Mouse (Mus musculus) monocyte, adult 5-6 weeks (primary cell): ENCODE results near the gene Gm5624. TPM values are rescaled to one million over a fixed set of nuclear protein-coding genes. Genes with fewer than 3 reads are reported as not detected.
"Not testable (repeated sequence)": the region's sequence is repeated elsewhere in the genome, so short reads cannot be mapped to it uniquely, and the experiment has no call there.

ENCODE experiments used
- ATAC-seq: fragments of 153-309, 156-312 bp; replicated peaks from 2 replicates; pipeline ENCODE4 v1.8.0; 2017; ENCODE audit warnings: mild to moderate bottlenecking; ENCODE audit not compliant: low TSS enrichment, insufficient number of reproducible peaks, severe bottlenecking, poor library complexity, low FRiP score
- total RNA-seq: library from RNA; stranded (forward); fragments of 200-1000, 200-491, 200-594 nt; gene quantifications from 3 replicates; pipeline ENCODE4 v1.2.3, GENCODE M21; 2017

The Gm5624 gene
- not detected in 3 replicates for total RNA-seq

DNA sequence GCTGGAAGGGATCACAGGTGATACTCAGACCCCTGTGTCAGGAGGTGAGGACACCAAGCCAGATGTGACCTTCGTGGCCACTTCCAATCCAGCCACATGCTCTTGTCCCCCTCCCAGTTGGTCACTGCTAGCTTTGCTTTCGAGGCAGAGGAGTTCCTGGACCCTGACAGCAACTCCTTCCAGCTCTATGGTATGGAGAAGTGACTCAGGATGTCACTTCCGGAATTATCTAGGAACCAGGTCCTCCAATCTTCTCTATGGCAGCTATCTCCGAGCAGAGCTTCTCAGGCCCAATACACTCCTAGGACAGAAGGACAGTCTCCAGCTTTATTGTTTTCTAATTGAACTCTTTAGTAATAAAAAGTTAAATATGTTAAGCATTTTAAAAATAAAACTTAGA is at the start of gene Gm5624:
Gm5624 (minus strand) TSS at position 202 of the 400 bp plus-strand sequence.
- not testable (repeated sequence) for ATAC-seq

DNA sequence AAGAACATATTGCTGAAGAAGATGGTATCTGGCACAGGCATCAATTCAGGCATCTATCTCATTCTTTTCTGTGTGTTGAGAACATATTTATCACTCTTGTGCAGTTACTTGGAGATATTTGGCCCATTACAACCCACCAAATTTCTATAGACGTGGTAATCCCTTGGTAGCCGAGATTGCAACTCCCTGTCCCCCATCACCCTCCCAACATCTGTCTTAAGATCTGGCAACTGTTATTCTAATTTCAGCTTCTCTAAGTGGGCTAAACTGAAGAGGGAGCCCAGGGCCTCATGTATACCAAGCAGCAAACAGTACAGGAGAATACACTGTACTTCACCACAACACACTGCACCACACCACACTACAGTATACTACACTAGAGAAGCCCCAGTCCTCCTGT is 36.0 kb downstream of the Gm5624 start:
- not testable (repeated sequence) for ATAC-seq

DNA sequence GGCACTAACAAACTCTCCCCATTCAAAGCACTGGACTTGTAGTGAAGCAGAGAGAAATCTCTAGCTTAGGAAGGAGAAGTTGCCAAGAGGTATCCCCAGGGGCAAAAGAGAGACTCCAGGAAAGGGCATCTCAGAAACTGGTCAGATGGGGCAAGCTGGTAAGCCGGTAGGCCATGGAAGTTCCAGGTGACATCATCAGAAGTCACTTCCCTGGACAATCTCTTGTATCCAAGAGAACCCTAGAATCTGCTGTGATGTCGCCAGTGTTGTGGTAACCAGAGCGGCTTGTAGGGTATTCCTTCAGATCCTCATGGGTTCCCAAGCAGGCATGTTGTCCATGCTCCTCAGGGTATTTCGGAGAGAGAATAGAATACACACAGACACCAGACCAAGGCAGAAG is 44.9 kb downstream of the Gm5624 start, which contains the start of gene Gm8247:
Gm8247 (plus strand) TSS at position 301 of the 400 bp plus-strand sequence.
- not testable (repeated sequence) for ATAC-seq

DNA sequence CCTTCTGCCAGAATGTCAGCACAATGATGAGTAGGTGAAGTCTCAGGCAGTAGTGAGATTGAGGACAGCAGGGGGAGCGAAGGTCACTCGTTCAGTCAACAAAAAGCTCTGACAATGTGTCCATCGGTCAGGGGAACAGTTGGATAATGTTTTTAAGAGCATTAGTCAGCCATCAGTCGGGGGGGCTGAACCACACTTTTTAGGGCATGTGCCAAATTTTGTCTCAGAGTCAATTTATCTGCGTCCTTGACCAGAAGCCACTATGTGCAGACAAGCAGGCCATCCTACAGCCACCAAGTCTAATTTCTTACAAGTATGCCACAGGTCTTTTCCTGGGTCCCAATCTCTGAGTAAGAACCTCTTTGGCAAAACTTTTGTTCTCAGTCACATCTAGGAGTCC is 79.8 kb downstream of the Gm5624 start:
- ATAC-seq = not testable (repeated sequence)

DNA sequence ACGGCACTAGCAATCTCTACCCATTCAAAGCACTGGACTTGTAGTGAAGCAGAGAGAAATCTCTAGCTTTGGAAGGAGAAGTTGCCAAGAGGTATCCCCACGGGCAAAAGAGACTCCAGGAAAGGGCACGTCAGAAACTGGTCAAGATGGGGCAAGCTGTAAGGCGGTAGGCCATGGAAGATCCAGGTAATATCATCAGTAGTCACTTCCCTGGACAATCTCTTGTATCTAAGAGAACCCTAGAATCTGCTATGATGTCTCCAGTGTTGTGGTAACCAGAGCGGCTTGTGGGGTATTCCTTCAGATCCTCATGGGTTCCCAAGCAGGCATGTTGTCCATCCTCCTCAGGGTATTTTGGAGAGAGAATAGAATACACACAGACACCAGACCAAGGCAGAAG is 109.8 kb downstream of the Gm5624 start, which contains the start of gene Gm17093:
Gm17093 (plus strand) TSS at position 301 of the 400 bp plus-strand sequence.
- not testable (repeated sequence) for ATAC-seq

Other genes with a start within 250 kb of the Gm5624 start
- not detected in 3 replicates for gene Gm3371, start 217.2 kb downstream of the Gm5624 start, total RNA-seq
- not detected in 3 replicates for gene Gm8232, start 194.3 kb downstream of the Gm5624 start, total RNA-seq
- gene BC061237, start 135.5 kb downstream of the Gm5624 start, total RNA-seq = not detected in 3 replicates
- not detected in 3 replicates for gene Gm17093, start 109.7 kb downstream of the Gm5624 start, total RNA-seq
- gene Gm8247, start 44.8 kb downstream of the Gm5624 start, total RNA-seq = not detected in 3 replicates
- not detected in 3 replicates for gene Gm8257, start 78.5 kb upstream of the Gm5624 start, total RNA-seq
- gene Gm8267, start 122.4 kb upstream of the Gm5624 start, total RNA-seq = not detected in 3 replicates
- gene Ptgdr, start 231.4 kb upstream of the Gm5624 start, total RNA-seq = not detected in 3 replicates